Mouse (Mus musculus) spleen, adult 18-20 months (tissue): ENCODE data around the gene 2610008E11Rik.
"Not testable (repeated sequence)": the region's sequence is repeated elsewhere in the genome, so short reads cannot be mapped to it uniquely, and the experiment has no call there.

Experiments
- DNase-seq, 2 experiments: peaks; one replicate each; pipeline ENCODE4 v3.0.0; 2022; ENCODE audit warnings: mixed read lengths in 2 of 2

2610008E11Rik gene

GRCm38 (mm10) chr10:79097161-79097754 is at the start of gene 2610008E11Rik:
2610008E11Rik (minus strand) TSS chr10:79097600.
- peak; percentile 81 for DNase-seq

- peak in 1 of 2 experiments; percentile 28 for DNase-seq
Observed at GRCm38 (mm10) chr10:79116125-79116849, 18.9 kb upstream of the 2610008E11Rik start.

- no peak for DNase-seq
Observed at GRCm38 (mm10) chr10:79115085-79115484, 17.7 kb upstream of the 2610008E11Rik start.

GRCm38 (mm10) chr10:79110482-79110881 is 13.1 kb upstream of the 2610008E11Rik start:
- no peak for DNase-seq

GRCm38 (mm10) chr10:79109156-79109555 is 11.8 kb upstream of the 2610008E11Rik start:
- no peak for DNase-seq

GRCm38 (mm10) chr10:79107531-79107930 is 10.1 kb upstream of the 2610008E11Rik start:
- no peak for DNase-seq

- DNase-seq = no peak
Observed at GRCm38 (mm10) chr10:79106325-79107282, 9.2 kb upstream of the 2610008E11Rik start.

GRCm38 (mm10) chr10:79096706-79097105 is 694 bp downstream of the 2610008E11Rik start:
- no peak for DNase-seq

GRCm38 (mm10) chr10:79091731-79092130 is 5.7 kb downstream of the 2610008E11Rik start:
- no peak for DNase-seq

- no peak for DNase-seq
Observed at GRCm38 (mm10) chr10:79089000-79089399, 8.4 kb downstream of the 2610008E11Rik start.

GRCm38 (mm10) chr10:79086577-79086976 is 10.8 kb downstream of the 2610008E11Rik start:
- no peak for DNase-seq

GRCm38 (mm10) chr10:79057370-79057769 is 40.0 kb downstream of the 2610008E11Rik start:
- DNase-seq = not testable (repeated sequence)

GRCm38 (mm10) chr10:79042457-79042856 is 54.9 kb downstream of the 2610008E11Rik start:
- not testable (repeated sequence) for DNase-seq

- DNase-seq = no peak
Observed at GRCm38 (mm10) chr10:79028441-79028840, 69.0 kb downstream of the 2610008E11Rik start, which contains the start of gene Olfr57. Olfr57 (plus strand) TSS chr10:79028741.
